Mouse (Mus musculus) T-helper 17 cell (primary cell): ENCODE data around the gene Bco1.

Experiments
- in situ Hi-C, 2 experiments: fragments of 300-600 bp; cut with MboI, MseI; formaldehyde crosslinking; loops; 1 replicate in 1 of 2; 2 replicates in 1 of 2; pipeline ENCODE4 v1.15.1; 2025; ENCODE audit warnings: high pct_unique_total_duplicates in 2 of 2

Bco1 gene

GRCm38 (mm10) chr8:117095647-117096046 lies at the start of gene Bco1:
Bco1 (plus strand) TSS chr8:117095854.
- in situ Hi-C loops, result no loop called here

- in situ Hi-C loops, result no loop called here
These were observed 46.2 kb upstream of the Bco1 start for GRCm38 (mm10) chr8:117049444-117049843.

- in situ Hi-C loops, result no loop called here
These were observed 44.9 kb upstream of the Bco1 start for GRCm38 (mm10) chr8:117050763-117051162.

GRCm38 (mm10) chr8:117051316-117051715 lies 44.3 kb upstream of the Bco1 start:
- in situ Hi-C loops, result no loop called here

- in situ Hi-C loops, result no loop called here
These were observed 42.2 kb upstream of the Bco1 start for GRCm38 (mm10) chr8:117053135-117054079.

- in situ Hi-C loops, result no loop called here
These were observed 41.5 kb upstream of the Bco1 start for GRCm38 (mm10) chr8:117054146-117054545.

GRCm38 (mm10) chr8:117055097-117055496 lies 40.6 kb upstream of the Bco1 start:
- in situ Hi-C loops, result no loop called here

GRCm38 (mm10) chr8:117059021-117059420 lies 36.6 kb upstream of the Bco1 start:
- in situ Hi-C loops, result no loop called here

GRCm38 (mm10) chr8:117060306-117060705 lies 35.3 kb upstream of the Bco1 start:
- in situ Hi-C loops, result no loop called here

- in situ Hi-C loops, result no loop called here
These were observed 34.3 kb upstream of the Bco1 start for GRCm38 (mm10) chr8:117061180-117061880.

GRCm38 (mm10) chr8:117066955-117067354 lies 28.7 kb upstream of the Bco1 start:
- in situ Hi-C loops, result no loop called here

GRCm38 (mm10) chr8:117067396-117067795 lies 28.3 kb upstream of the Bco1 start:
- in situ Hi-C loops, result no loop called here

GRCm38 (mm10) chr8:117068294-117068693 lies 27.4 kb upstream of the Bco1 start:
- in situ Hi-C loops, result no loop called here

GRCm38 (mm10) chr8:117069708-117070107 lies 25.9 kb upstream of the Bco1 start:
- in situ Hi-C loops, result no loop called here

GRCm38 (mm10) chr8:117074350-117075182 lies 21.1 kb upstream of the Bco1 start:
- in situ Hi-C loops, result no loop called here

GRCm38 (mm10) chr8:117078367-117078926 lies 17.2 kb upstream of the Bco1 start:
- in situ Hi-C loops, result no loop called here

- in situ Hi-C loops, result no loop called here
These were observed 16.0 kb upstream of the Bco1 start for GRCm38 (mm10) chr8:117079652-117080051.

GRCm38 (mm10) chr8:117082399-117082872 lies 13.2 kb upstream of the Bco1 start, which contains the start of gene Pkd1l2:
Pkd1l2 (minus strand) TSS chr8:117082449.
- in situ Hi-C loops, result no loop called here

GRCm38 (mm10) chr8:117082947-117083559 lies 12.6 kb upstream of the Bco1 start:
- in situ Hi-C loops, result no loop called here

- in situ Hi-C loops, result no loop called here
These were observed 10.1 kb upstream of the Bco1 start for GRCm38 (mm10) chr8:117085521-117085920.

- in situ Hi-C loops, result no loop called here
These were observed 8.6 kb upstream of the Bco1 start for GRCm38 (mm10) chr8:117087036-117087435.
